Mouse (Mus musculus) kidney, adult 8-10 months (tissue): ENCODE measurements around the gene Igsf3.
"Not testable (repeated sequence)": the region's sequence is repeated elsewhere in the genome, so short reads cannot be mapped to it uniquely, and the experiment has no call there.

Source experiments
- DNase-seq, 2 experiments: peaks; one replicate each; pipeline ENCODE4 v3.0.0; 2022

Gene Igsf3

DNA sequence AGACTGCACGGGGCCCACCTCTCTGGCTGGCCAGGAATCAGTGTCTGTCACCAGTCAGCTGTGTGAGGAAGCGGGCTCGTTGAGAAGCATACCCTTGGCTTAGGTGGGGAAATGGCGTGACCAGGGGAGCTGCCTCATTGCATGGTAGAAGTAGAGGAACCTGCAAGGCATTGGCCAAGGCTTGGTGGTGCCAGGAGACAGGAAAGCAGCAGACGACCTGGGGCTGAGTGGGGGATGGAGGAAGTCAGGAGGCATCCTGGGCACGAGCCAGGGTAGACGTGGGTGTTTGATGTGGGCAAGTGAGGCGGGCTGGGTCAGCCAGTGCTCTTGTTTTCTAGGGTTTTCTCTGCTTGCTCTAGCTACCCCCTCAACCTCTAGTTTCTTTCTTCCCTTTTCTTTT lies 30.7 kb downstream of the Igsf3 start:
- no peak for DNase-seq

DNA sequence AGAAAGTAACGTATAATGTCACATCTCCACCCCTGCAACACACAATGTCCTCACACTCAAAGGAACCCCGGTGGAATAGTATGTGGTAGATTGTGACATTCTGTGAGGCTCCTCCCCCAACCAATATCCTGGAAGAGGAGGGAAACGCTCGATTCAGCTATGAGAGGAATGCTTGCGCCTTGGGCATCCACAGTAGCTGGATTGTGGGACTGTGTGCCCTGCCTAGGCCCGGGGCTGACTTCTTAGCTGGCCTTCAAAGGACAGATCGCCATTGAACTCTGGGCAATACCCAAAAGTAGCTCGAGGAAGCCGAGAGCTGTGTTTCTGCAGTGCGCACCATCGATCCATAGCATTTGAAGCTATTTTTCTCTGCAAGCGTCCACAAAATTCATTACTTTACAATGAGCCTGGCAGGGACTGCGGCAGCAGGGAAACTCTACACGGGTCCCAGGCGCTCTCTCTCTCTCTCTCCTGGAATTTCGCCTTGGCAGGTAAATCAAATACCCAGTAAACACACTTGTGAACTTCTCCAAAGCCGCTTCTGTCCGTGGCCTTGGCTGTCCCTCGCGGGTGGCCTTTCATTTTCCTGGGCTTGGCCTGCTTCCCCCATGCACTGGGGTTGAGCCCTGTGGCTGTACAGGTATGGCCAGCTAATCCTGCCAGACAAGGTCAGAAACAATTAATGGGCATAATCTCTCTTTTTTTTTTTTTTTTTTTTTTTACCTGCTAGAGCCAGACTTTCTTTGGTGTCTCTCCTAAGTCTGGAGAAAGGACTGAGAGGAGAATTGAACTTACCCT lies 32.3 kb downstream of the Igsf3 start:
- DNase-seq: no peak

DNA sequence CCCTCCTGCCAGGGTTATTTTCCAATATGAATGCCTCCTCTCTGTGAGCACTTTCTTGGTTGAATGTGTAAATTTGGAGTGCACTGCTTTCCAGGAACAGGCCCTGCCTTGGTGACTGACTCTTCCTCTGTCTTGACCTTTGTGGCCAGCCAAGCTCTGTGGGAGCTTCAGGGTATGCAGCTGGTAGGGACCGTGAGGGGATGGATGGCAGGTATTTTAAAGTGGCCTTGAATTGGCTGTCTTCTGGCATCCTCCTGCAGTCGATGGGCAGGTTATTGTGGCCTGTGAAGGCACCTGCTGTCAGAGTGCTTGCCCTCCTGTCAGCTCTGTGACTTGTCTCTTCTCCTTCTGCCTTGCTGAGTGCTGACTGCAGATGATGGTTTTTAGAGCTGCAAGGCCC lies 33.3 kb downstream of the Igsf3 start:
- no peak for DNase-seq

DNA sequence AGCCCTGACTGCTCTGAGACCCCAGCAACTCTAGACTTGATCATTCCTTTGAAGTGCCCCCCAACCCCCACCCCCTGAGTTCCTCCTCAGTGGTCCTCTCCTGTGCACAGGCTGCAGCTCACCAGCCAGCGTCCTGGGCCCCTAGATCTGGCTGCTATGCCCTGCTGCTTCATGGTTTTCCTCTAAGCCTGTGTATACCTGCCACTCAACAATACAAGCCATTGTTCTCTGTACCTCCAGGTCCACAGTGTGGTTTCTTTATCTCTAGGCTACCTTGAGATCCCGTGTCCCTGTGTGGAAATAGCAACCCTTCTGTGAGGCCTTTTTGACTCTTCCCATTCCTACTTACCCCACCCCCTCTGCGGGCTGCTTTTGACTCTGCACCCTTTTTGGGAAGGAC lies 33.9 kb downstream of the Igsf3 start:
- no peak for DNase-seq

- no peak for DNase-seq
Measured at GRCm38 (mm10) chr3:101411626-101412025, 34.7 kb downstream of the Igsf3 start.

DNA sequence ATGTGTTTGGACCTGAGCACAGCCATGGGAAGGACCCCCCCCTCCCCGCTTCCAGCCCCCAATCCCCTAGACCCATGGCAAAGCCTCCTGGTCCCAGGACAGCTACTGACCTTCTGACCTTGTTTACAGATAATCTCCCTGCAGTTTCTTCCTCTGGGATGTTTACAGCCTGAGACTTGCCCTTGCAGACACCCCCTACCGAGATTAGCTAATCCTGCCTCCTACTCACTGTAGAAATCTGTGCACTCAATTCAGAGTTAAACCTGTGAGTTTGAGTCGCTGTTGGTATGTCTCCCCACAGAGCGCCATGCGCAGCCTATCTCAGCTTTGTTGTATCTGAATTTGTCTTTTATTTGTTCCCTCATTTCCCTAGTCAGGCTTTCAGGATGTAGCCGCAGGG lies 35.2 kb downstream of the Igsf3 start:
- DNase-seq: no peak

- DNase-seq: not testable (repeated sequence)
Measured at GRCm38 (mm10) chr3:101413013-101413412, 36.1 kb downstream of the Igsf3 start.

- no peak for DNase-seq
Measured at GRCm38 (mm10) chr3:101418740-101419652, 42.1 kb downstream of the Igsf3 start.

DNA sequence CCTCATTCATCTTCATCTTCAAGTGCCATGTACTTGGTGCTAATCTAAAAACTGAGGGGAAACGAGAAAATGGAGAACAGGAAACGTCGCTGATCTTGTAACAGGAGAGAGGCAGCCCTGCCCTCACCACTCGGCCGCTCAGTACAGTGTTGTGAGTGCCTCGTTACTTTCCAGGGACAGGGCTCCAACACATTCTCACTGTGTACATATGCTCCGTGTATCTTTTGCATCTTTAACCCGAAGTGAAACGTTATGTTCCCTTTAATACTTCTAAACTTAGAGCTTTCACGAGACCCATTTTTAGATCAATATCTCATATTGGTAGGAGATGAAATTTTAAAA lies 42.7 kb downstream of the Igsf3 start:
- no peak for DNase-seq

GRCm38 (mm10) chr3:101423188-101423587 lies 46.3 kb downstream of the Igsf3 start:
- no peak for DNase-seq

- no peak for DNase-seq
Measured at GRCm38 (mm10) chr3:101424295-101424885, 47.5 kb downstream of the Igsf3 start.

DNA sequence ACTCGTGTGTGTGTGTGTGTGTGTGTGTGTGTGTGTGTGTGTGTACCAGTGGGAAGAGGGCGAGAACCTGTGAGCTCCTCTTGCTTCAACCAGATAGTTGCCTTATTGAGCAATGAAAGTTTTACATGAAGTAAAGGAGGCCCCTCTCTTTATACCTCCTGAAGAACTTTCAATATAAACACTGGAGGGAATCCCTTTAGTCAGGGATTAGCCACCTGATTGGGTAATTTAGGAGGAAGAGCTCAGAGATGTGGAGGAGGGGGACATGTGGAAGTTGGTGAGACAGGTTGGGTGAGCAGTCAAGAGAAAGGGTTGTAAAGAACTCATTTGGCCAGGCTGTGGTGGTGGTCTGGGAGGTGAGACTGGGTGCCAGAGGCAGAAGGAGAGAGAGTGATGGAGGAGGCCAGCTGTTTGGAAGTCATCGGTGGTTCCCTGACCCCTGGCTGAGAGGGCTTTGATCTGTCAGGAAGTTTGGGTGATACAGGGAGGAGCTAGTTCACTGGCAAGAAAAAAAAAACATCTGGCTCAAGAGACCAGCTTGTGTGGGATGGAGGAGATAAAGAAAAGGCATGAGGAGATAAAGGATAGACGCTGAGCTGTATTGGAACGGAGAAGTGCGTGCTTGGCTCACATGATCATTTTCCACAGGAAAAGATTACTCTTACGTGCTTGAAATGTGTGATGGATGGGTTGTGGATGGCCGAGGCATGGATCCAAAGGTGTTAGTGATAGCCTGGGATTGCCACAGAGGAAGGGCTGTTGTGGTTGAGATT lies 53.3 kb downstream of the Igsf3 start:
- no peak for DNase-seq

DNA sequence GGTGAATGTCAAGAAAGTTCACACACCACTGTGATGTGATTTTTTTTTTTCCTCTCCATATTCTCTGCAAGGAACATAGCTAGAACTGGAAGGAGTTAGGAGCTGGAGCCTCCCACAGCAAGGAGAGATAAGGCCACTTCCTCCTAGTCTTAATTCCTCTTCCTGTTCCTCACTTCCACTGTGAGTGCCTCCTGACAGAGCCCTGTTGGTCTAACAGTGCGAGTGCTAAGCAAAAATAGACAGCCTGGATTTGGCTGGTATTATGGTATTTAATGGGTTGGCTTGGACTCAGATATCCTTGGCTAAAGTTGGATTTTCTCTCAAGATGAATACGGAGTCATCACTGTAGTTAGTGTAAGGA lies 53.9 kb downstream of the Igsf3 start:
- DNase-seq: no peak

GRCm38 (mm10) chr3:101435672-101436071 lies 58.8 kb downstream of the Igsf3 start:
- DNase-seq: no peak

- DNase-seq: no peak
Measured at GRCm38 (mm10) chr3:101436469-101436868, 59.6 kb downstream of the Igsf3 start.

DNA sequence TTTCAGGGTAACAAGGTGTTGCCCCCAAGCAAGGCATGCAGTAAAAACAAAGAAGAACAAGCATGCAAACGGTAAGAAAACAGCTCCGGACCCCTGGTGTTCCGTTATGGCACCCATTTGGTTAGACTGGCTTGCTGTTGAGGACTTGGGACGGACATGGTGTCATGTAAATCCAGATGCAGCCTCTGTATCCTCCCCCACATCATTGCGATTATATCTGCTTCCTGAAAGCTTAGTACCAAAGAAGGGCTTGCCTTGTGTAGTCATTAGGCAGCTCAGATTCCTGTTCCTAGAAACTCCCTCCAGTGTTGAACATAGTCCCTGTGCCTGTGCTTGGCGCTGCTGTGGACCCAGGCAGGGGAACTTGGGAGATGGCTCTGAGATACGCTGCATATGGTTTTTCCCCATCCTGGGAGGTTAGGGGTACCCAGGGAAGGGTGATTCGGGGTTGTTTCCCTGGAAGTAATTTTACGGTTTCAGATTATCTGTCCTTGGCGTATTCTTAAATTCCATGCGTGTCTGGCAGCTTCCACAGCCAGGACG lies 60.2 kb downstream of the Igsf3 start:
- DNase-seq: no peak

DNA sequence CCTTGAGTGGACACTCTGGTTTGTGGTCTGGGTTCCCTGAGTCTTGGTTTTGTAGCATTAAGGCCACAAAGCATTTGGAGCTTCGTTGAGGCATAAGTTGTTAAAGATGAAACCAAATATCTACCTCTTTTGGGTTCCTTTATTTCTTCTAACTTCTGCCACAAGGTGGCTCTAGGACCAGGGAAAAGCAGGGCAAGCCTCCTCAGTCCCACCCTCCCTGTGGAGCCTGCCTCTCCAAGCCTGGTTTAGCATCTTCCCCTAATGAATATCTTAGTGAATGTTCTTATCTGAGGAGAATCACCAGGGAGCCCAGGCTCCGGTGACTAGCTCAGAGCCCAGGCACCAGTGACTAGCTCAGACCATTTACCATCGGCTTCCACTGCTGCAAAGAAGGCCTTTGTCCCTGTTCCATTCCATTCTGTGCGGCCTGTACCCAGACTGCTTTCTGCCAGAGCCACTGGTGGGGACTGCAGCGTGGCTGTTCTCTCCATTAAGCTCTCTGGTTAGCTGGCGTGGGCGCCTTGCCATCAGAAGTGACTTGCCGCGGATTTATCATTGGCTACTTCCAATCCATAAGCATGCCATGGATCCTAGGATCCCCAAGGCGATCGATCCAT lies 66.5 kb downstream of the Igsf3 start:
- no peak for DNase-seq

- DNase-seq: no peak
Measured at GRCm38 (mm10) chr3:101444437-101444836, 67.6 kb downstream of the Igsf3 start.

- no peak for DNase-seq
Measured at GRCm38 (mm10) chr3:101447239-101447638, 70.4 kb downstream of the Igsf3 start.

GRCm38 (mm10) chr3:101448765-101449164 lies 71.9 kb downstream of the Igsf3 start:
- no peak for DNase-seq

DNA sequence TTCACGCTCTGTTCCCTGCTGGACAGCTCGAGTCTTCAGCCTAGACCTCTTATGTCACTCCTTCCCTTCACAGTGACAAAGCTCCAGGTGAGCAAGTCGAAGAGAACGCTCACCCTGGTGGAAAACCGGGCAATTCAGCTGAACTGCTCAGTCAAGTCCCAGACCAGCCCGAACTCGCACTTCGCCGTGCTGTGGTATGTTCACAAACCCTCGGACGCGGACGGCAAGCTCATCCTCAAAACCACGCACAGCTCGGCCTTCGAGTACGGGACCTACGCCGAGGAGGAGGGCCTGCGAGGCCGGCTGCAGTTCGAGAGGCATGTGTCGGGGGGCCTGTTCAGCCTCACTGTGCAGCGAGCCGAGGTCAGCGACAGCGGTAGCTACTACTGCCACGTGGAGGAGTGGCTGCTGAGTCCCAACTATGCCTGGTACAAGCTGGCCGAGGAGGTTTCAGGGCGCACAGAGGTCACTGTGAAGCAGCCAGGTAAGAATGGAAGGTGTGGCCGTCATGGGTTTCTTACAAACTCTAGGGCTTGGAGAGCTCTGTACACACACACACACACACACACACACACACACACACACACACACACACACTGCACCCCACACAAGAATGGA lies 74.0 kb downstream of the Igsf3 start:
- no peak for DNase-seq

DNA sequence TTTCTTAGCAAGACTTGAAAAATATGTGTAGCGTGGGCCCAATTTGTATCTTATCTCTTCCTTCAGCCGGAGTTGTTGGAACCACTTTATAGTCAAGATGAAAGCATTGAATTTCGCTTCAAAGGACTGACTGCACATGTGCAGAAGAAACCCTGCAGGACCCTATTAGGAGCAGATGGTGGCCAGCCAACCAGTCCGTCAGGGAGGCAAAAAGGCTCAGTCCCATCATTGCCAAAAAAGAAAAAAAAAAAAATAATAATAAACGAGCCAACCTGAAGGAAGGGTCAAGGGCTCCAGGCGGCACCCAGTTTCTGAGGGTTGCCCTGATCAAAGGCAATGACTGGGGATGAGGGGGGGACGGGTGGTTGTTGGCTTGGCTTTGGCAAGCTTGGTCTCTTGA lies 83.7 kb downstream of the Igsf3 start:
- DNase-seq: no peak
